Mouse (Mus musculus): ENCODE data around the gene Slc51b.

Slc51b gene

GRCm38 (mm10) chr9:65411326-65411725 is 11.4 kb downstream of the Slc51b start:
- intact Hi-C loops (cut with DNase I): no loop called here

- intact Hi-C loops (cut with DNase I): no loop called here
Measured at GRCm38 (mm10) chr9:65410378-65410777, 12.4 kb downstream of the Slc51b start.

GRCm38 (mm10) chr9:65408871-65409295 is 13.9 kb downstream of the Slc51b start:
- intact Hi-C loops (cut with DNase I): no loop called here

- intact Hi-C loops (cut with DNase I): no loop called here
Measured at GRCm38 (mm10) chr9:65407861-65408260, 14.9 kb downstream of the Slc51b start.

GRCm38 (mm10) chr9:65407327-65407726 is 15.4 kb downstream of the Slc51b start:
- intact Hi-C loops (cut with DNase I): no loop called here

GRCm38 (mm10) chr9:65405184-65405449 is 17.6 kb downstream of the Slc51b start:
- intact Hi-C loops (cut with DNase I): no loop called here

GRCm38 (mm10) chr9:65404331-65405183 is 18.2 kb downstream of the Slc51b start:
- intact Hi-C loops (cut with DNase I): no loop called here

GRCm38 (mm10) chr9:65399934-65400333 is 22.8 kb downstream of the Slc51b start:
- intact Hi-C loops (cut with DNase I): no loop called here

- intact Hi-C loops (cut with DNase I): no loop called here
Measured at GRCm38 (mm10) chr9:65398279-65398678, 24.5 kb downstream of the Slc51b start, which contains the start of gene Rasl12. Gene Rasl12 (plus strand): TSS chr9:65398506.

- intact Hi-C loops (cut with DNase I): no loop called here
Measured at GRCm38 (mm10) chr9:65394360-65394759, 28.4 kb downstream of the Slc51b start.

- intact Hi-C loops (cut with DNase I): loop anchor here (2.0 kb wide), 1 partner anchor 39 kb away; no protein-coding TSS in a partner anchor
Measured at GRCm38 (mm10) chr9:65393606-65394005, 29.1 kb downstream of the Slc51b start.

GRCm38 (mm10) chr9:65392638-65393364 is 30.0 kb downstream of the Slc51b start:
- intact Hi-C loops (cut with DNase I): loop anchor here (2.0 kb wide), 1 partner anchor 40 kb away; no protein-coding TSS in a partner anchor

- intact Hi-C loops (cut with DNase I): no loop called here
Measured at GRCm38 (mm10) chr9:65391613-65391964, 31.2 kb downstream of the Slc51b start, which contains the start of gene Kbtbd13. Gene Kbtbd13 (minus strand): TSS chr9:65391652.

- intact Hi-C loops (cut with DNase I): no loop called here
Measured at GRCm38 (mm10) chr9:65390752-65391612, 31.8 kb downstream of the Slc51b start.

GRCm38 (mm10) chr9:65386373-65387140 is 36.2 kb downstream of the Slc51b start:
- intact Hi-C loops (cut with DNase I): no loop called here

GRCm38 (mm10) chr9:65384276-65384675 is 38.5 kb downstream of the Slc51b start:
- intact Hi-C loops (cut with DNase I): no loop called here

GRCm38 (mm10) chr9:65382751-65383097 is 40.0 kb downstream of the Slc51b start:
- intact Hi-C loops (cut with DNase I): no loop called here

- intact Hi-C loops (cut with DNase I): no loop called here
Measured at GRCm38 (mm10) chr9:65382031-65382750, 40.6 kb downstream of the Slc51b start.

GRCm38 (mm10) chr9:65381017-65381590 is 41.7 kb downstream of the Slc51b start:
- intact Hi-C loops (cut with DNase I): no loop called here

All from adrenal gland (tissue).